Mouse (Mus musculus) left cerebral cortex, postnatal 36 days (tissue): ENCODE results near the gene St6gal1. TPM values are rescaled to one million over a fixed set of nuclear protein-coding genes. Genes with fewer than 3 reads are reported as not detected.

Experiments used
- DNase-seq, 2 experiments: peaks; one replicate each; pipeline ENCODE4 v3.0.0; 2021 to 2022; ENCODE audit warnings: low spot score in 2 of 2, mixed read lengths in 1 of 2
- intact Hi-C: fragments of 180-260 bp; cut with DNase I; formaldehyde crosslinking; loops from one replicate; pipeline ENCODE4 v1.15.1; 2025
- total RNA-seq, 2 experiments: library from RNA; stranded (reverse); gene quantifications; 2 replicates each; pipeline ENCODE4 v1.2.3; 2021

St6gal1 gene
- total RNA-seq, 2 experiments from 2014 or later = 15.5 to 17.3 TPM

GRCm38 (mm10) chr16:23269056-23269983 lies 44.8 kb downstream of the St6gal1 start:
- intact Hi-C loops = no loop called here
- no peak for DNase-seq

- DNase-seq = no peak
Observed at GRCm38 (mm10) chr16:23269984-23270912, 45.7 kb downstream of the St6gal1 start.

GRCm38 (mm10) chr16:23270913-23271253 lies 46.3 kb downstream of the St6gal1 start:
- no peak for DNase-seq
- intact Hi-C loops = loop anchor here (5.0 kb wide), 1 partner anchor 44 kb away; no protein-coding TSS in a partner anchor

More at GRCm38 (mm10) chr16:23269984-23270912, 45.7 kb downstream of the St6gal1 start:
- intact Hi-C loops = loop anchor here (5.0 kb wide), 1 partner anchor 43 kb away; no protein-coding TSS in a partner anchor

- DNase-seq = no peak
- intact Hi-C loops = loop anchor here (5.0 kb wide), 1 partner anchor 45 kb away; no protein-coding TSS in a partner anchor
Observed at GRCm38 (mm10) chr16:23271746-23272520, 47.4 kb downstream of the St6gal1 start.

GRCm38 (mm10) chr16:23272521-23273230 lies 48.1 kb downstream of the St6gal1 start:
- intact Hi-C loops = loop anchor here (5.0 kb wide), 1 partner anchor 45 kb away; no protein-coding TSS in a partner anchor
- DNase-seq = no peak

- intact Hi-C loops = loop anchor here (5.0 kb wide), 1 partner anchor 47 kb away; no protein-coding TSS in a partner anchor
- DNase-seq = no peak
Observed at GRCm38 (mm10) chr16:23274005-23274404, 49.5 kb downstream of the St6gal1 start.

- intact Hi-C loops = loop anchor here (5.0 kb wide), 1 partner anchor 47 kb away; no protein-coding TSS in a partner anchor
- no peak for DNase-seq
Observed at GRCm38 (mm10) chr16:23274606-23275310, 50.2 kb downstream of the St6gal1 start.

GRCm38 (mm10) chr16:23275661-23276060 lies 51.1 kb downstream of the St6gal1 start:
- no peak for DNase-seq

GRCm38 (mm10) chr16:23279879-23280741 lies 55.6 kb downstream of the St6gal1 start:
- intact Hi-C loops = no loop called here
- no peak for DNase-seq

More at GRCm38 (mm10) chr16:23275661-23276060, 51.1 kb downstream of the St6gal1 start:
- intact Hi-C loops = no loop called here

GRCm38 (mm10) chr16:23280742-23281090 lies 56.2 kb downstream of the St6gal1 start:
- no peak for DNase-seq
- intact Hi-C loops = no loop called here

- no peak for DNase-seq
- intact Hi-C loops = no loop called here
Observed at GRCm38 (mm10) chr16:23282241-23282640, 57.7 kb downstream of the St6gal1 start.

- intact Hi-C loops = no loop called here
- DNase-seq = no peak
Observed at GRCm38 (mm10) chr16:23282941-23283340, 58.4 kb downstream of the St6gal1 start.

GRCm38 (mm10) chr16:23283677-23284076 lies 59.1 kb downstream of the St6gal1 start:
- intact Hi-C loops = no loop called here
- DNase-seq = no peak

GRCm38 (mm10) chr16:23284470-23285394 lies 60.2 kb downstream of the St6gal1 start:
- intact Hi-C loops = no loop called here
- no peak for DNase-seq

GRCm38 (mm10) chr16:23286380-23287097 lies 62.0 kb downstream of the St6gal1 start:
- no peak for DNase-seq
- intact Hi-C loops = no loop called here
